Mouse (Mus musculus) layer of hippocampus, adult 18-20 months (tissue): ENCODE data around the gene Igsf21. TPM values are rescaled to one million over a fixed set of nuclear protein-coding genes. Genes with fewer than 3 reads are reported as not detected.
A peak's percentile ranks its signal among the peaks of the same experiment; 100 is the strongest.

Experiments used
- DNase-seq, 2 experiments: peaks; one replicate each; pipeline ENCODE4 v3.0.0; 2022; ENCODE audit warnings: low spot score in 2 of 2
- total RNA-seq, 2 experiments: library from RNA; stranded (reverse); gene quantifications; 2 replicates each; pipeline ENCODE4 v1.2.3; 2021

Igsf21 gene
- total RNA-seq, 2 experiments from 2014 or later, result 30.0 to 40.3 TPM

DNA sequence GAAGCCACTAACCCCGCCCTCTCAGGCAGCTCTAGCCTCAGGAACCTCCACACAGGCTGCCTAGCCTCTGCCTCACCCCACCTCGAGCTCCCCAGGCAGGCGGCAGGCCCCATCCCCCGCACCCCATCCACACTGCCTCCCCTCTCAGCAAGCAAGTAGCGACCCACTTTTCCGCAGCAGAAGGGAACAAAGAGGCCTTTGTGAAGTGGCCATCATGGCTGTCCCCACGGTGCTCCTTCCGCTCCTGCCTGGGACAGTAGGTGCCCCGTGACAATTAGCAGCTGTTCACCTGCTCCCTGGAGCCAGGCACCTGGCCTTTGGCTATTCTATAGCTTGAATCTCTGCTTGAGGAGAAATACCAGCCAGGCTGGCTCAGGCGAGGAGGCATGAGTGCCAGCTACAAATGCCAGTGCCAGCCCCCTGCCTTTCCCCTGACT lies 9.3 kb downstream of the Igsf21 start:
- DNase-seq, result no peak

DNA sequence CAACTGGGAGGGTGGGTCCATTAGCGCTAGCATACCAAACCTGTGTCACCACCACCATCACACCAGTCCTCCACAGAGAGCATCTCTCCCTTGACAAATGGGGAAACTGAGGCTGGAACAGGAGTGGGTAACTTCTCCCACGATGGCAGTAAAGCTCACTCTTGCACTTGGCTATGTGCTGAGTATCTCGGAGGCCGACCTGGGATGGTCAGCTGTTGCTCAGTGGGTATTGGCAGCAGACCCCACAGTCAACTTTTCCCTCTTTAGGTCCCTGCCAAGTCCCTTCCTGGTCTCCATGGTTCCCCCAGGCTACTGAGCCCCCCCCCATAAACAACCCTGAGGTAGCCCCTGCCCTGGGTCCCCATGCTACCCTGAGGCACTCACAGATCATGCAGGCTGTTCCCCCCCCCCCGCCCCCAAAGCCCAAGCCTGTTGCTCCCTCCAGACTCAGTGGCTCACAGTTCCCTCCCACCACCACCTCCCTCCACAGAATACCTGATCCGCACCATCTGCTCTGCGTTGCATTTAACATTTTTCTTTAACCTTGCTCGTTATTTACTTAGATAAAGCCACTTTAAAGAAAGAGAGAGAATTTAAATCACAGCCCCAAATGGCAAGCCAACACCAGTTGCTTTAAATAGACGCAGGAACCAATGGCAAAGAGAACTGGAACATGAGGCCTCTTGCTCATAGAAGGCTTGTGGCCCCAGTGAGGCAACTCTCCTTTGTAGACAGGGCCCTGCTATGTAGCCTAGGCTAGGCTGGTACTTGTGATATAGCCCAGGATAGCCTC lies 11.0 kb downstream of the Igsf21 start:
- no peak for DNase-seq

DNA sequence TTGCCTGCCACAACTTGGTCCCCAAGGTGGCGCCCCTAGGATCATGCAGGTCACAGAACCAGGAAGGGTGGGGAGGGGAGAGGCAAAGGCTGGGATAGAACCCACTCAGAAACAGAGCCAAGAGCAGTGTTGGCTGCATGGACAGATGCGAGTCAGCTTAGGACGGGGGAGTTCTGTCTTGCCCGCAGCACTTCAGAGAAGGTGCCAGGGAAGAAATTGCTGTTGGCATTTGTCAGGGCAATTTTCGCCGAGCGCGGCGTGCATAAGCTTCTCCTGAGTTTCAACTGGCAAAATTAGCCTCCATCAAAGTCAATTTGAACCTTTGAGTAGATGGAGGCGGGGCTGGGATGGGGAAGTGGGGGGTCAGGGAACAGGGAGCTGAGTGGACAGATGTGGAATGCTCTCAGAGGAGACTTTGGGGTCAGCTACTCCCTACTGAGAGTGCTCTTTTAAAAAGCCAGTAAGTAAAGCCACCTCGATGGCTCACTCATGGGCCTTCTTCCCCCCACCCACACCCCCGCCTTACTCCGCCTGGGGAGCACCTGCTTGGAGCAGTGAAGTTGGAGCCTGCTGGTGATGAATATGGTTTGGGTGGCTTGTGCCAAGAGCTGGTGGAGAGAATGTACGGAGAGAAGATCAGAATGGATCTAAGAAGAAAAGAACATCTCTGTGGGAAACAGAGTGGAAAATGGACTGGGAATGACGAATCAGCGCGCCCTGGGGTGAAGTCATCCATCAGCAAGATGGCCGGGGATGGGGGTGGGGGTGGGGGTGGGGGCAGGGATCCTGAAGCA lies 12.0 kb downstream of the Igsf21 start:
- DNase-seq, result no peak

- DNase-seq, result no peak
Measured at GRCm38 (mm10) chr4:140227837-140228236, 18.7 kb downstream of the Igsf21 start.

DNA sequence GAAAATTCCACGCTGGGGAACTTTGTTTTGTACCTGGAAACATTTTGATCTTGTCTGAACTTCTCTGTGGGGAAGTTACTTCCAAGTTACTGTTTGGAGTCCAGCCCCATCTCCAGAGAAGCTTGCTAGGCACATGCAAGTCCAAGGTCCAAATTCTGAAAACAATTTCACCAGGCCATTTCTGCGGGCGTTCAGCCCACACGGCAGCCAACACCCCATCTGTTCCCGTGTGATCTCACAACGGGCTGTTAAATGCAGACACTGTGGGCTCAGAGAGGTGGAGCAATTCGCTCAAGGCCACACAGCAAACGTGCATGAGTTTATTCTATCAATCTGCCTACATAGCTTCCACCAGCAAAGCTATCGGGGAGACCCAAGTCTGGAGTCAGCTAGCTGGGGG lies 21.4 kb downstream of the Igsf21 start:
- DNase-seq, result no peak

GRCm38 (mm10) chr4:140224451-140224850 lies 22.1 kb downstream of the Igsf21 start:
- DNase-seq, result no peak

- DNase-seq, result no peak
Measured at GRCm38 (mm10) chr4:140223067-140223466, 23.5 kb downstream of the Igsf21 start.

GRCm38 (mm10) chr4:140220326-140221093 lies 26.1 kb downstream of the Igsf21 start:
- no peak for DNase-seq

DNA sequence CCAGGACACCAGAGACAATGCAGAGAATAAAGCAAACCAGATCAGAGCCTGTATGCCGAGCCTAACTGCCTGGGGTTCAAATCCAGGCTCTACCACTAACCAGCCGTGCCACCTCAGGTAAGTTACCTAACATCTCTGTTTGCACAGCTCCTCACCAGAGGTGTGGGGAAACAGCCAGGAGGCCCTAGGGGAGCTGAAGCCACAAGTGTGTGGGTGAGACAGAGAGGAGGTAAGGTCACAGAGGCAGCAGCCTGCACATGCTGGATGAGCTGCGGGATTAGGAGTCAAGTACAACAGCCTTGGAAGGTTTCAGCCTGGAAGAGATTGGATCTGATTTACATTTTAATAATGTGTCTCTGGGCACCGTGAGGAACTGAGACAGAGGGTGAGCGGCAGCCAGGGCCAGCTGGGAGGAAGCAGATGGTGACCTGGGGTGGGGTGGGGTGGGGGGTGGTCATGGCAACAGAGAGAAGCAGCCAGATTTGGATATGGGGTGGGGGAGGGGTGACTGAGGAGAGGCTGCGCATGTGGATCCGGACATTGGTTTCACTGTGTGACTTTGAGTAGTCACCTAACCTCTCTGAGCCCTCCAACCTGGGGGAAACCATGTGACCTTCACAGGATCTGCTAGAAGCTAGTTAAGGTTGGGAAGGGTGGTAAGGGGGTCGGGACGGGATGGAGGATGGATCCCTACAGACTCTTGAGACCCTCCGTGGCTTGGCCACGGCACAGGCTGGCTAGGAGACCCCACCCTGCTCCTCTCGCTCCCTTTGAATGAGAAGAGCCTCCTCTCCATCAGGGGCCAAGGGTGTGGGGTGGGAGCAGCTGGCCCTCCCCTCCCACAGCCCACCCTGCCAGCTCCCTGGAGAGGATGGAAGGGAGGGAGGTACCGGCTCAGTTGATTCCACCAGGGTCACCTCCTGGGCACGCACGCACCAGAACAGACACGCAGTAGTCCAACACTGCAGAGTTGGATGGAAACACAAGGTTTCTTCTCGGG lies 27.4 kb downstream of the Igsf21 start:
- DNase-seq, result no peak

GRCm38 (mm10) chr4:140218384-140218783 lies 28.2 kb downstream of the Igsf21 start:
- peak in 1 of 2 experiments; percentile 48 for DNase-seq

- no peak for DNase-seq
Measured at GRCm38 (mm10) chr4:140217934-140218333, 28.6 kb downstream of the Igsf21 start.

GRCm38 (mm10) chr4:140216096-140216495 lies 30.5 kb downstream of the Igsf21 start:
- DNase-seq, result no peak

DNA sequence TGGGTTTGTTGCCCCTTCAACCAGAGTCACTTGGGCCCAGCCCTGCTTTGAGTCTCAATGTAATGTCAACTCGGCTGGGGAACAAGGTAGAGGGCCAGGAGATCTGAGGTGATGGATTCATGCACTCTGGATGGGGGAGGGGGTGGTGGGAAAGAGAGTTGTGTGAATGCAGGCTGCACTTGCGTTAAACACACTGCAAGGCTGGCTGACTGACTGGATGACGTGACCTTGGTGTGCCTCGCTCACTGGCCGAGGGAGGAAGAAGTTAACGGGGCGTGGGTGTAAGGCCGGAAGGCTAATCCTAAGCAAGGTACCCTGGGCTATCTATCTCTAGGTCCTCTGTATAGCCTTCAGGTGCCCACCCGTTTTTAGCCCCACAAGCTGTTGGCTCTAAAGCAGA lies 31.4 kb downstream of the Igsf21 start:
- no peak for DNase-seq

DNA sequence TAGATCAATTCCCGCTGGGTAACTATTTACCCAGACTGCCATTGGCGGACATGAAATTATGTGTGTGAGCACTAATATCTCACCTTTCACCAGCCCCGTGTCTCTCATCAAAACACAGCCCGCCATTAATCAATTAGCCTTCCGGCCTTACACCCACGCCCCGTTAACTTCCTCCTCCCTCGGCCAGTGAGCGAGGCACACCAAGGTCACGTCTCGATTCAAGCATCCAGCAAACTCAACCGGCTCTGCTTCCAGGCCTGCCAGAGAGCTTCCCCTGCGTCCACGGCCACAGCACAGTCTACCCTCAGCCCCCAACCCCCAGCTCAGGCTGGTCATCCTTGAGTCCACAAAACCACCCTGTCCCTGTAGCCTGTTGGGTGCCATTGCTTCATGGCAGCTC lies 32.2 kb downstream of the Igsf21 start:
- DNase-seq, result no peak

- no peak for DNase-seq
Measured at GRCm38 (mm10) chr4:140210129-140210890, 36.3 kb downstream of the Igsf21 start.

DNA sequence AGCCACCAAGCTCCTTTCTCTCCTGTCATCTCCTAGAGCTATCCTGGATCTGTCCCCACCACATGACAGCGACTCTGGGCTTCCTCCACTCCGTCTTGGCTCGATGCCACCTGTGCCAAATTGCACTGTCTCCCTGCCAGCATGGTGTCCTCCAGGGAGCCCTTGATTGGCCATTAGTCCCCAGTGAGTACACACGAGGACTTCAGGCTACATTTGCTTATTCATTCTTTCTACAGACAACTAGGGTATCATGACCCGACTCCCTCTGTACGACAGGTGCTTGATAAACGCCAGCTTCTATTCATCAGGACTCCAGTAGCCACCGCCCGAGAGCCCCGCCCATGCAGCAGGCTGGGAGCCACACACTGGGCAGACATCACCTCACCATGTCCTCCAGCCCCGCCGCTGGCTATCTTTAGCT lies 40.8 kb downstream of the Igsf21 start:
- peak; percentile 35 to 54 for DNase-seq

DNA sequence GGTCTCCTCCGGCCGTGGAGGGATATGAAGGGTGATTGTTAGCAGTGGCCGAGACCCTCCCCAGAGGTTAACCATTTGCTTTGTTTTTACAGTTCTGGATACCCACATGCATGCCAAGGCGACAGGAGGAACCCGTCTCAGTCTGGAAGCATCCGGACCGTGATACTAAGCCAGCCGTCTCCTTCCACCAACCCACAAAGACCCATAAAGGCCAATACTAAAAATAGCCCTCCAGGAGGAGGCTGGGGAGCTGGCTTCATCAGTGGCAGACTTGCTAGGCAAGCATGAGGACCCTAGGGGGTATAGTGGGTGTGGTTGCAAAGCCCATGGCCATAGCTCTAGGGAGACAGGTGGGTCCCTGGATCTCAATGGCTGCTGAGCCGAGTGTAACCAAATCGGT lies 41.8 kb downstream of the Igsf21 start:
- no peak for DNase-seq

GRCm38 (mm10) chr4:140203696-140204272 lies 42.8 kb downstream of the Igsf21 start:
- DNase-seq, result no peak

GRCm38 (mm10) chr4:140202196-140202595 lies 44.4 kb downstream of the Igsf21 start:
- no peak for DNase-seq
